Mouse (Mus musculus) limb, embryonic 12.5 days (tissue): ENCODE results near the gene Ntng1. TPM values are rescaled to one million over a fixed set of nuclear protein-coding genes. Genes with fewer than 3 reads are reported as not detected.

ENCODE experiments used
- ATAC-seq: fragments of 200-750 bp; cut with Nextera tagmentation; 2 replicates; pipeline ENCODE4 v1.8.0; 2017; ENCODE audit warnings: low read depth, moderate TSS enrichment; ENCODE audit not compliant: insufficient number of reproducible peaks, insufficient read depth, low FRiP score, low TSS enrichment
- H3K27ac ChIP-seq: fragments of 300-500 bp; sonication (generic); 2 replicates; pipeline ENCODE4 v1.5.1; 2016; ENCODE audit warnings: mild to moderate bottlenecking, moderate library complexity
- H3K27me3 ChIP-seq: fragments of 300-500 bp; sonication (generic); 2 replicates; pipeline ENCODE4 v1.6.1; 2016; ENCODE audit warnings: mild to moderate bottlenecking, moderate library complexity
- H3K36me3 ChIP-seq: fragments of 300-500 bp; sonication (generic); 2 replicates; pipeline ENCODE4 v1.6.1; 2016; ENCODE audit warnings: mild to moderate bottlenecking, moderate library complexity
- H3K4me1 ChIP-seq: fragments of 300-500 bp; sonication (generic); replicated peaks from 2 replicates; pipeline ENCODE4 v1.6.1; 2016
- H3K4me2 ChIP-seq: fragments of 300-500 bp; sonication (generic); 2 replicates; pipeline ENCODE4 v1.6.1; 2016; ENCODE audit warnings: mild to moderate bottlenecking, moderate library complexity
- H3K4me3 ChIP-seq: fragments of 300-500 bp; sonication (generic); replicated peaks from 2 replicates; pipeline ENCODE4 v1.5.1; 2016; ENCODE audit warnings: mild to moderate bottlenecking
- H3K9ac ChIP-seq: fragments of 300-500 bp; sonication (generic); replicated peaks from 2 replicates; pipeline ENCODE4 v1.6.1; 2016; ENCODE audit warnings: mild to moderate bottlenecking, moderate library complexity
- H3K9me3 ChIP-seq: fragments of 300-500 bp; sonication (generic); 2 replicates; pipeline ENCODE4 v1.6.1; 2016; ENCODE audit warnings: mild to moderate bottlenecking, moderate library complexity
- WGBS: fragments of 180-500 bp; shearing (Covaris S2); methylation state at CpG from one replicate; pipeline ENCODE4 v1.1.7; 2016; 5-methylcytosine and 5-hydroxymethylcytosine counted together
- polyA plus RNA-seq: library from polyadenylated mRNA; unstranded; fragments of >200 nt; fragmentation: Nextera tagmentation; extraction: Ambion mirVana; gene quantifications from 2 replicates; pipeline ENCODE4 v1.2.1, GENCODE M21; 2016

The Ntng1 gene
- 4.5 and 5.3 TPM in 2 replicates for polyA plus RNA-seq

DNA sequence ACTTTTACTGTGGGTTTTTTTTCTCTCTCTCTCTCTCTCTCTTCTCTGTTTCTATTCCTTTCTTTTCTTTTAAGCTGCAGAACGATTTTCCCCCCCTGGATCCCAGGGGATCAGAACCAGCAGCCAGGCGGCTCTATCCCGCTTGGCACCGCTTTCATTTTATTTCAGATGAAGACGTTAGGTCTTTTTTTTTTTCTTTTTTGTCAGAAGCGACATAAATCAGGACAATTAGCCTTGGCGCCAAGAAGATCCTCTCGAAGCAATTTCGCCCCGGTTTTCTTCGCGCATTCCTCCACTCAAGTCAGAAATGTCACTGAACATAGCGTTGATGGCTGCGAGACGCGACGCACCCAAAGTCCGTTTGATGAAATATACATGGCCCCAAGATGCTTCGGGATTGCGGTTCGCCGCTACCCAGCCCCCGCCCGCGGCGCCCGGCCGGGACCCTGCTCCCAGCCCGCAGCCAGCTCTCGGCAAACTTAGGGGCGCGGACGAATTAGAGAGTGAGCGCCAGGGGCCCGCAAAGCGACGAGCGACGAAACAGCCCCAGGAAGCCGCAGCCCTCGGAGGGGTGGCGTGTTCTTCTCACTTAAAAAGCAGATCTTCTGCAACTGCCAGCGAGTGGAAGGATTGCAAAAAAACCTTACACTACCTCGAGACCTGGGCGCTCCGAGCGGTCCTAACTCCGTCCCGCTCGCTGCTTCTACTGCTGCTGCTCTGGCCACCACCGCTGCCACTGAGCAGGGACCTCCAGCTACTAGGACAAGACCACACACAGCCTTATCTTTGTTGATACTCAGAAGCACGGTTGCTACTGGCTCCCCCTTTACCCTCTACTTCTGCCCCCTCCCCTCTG lies at the start of gene Ntng1:
TSS of gene Ntng1 (minus strand) at position 806 of the 856 bp plus-strand sequence.
- Histone ChIP-seq H3K27ac (no peak within 1 kb of the TSS), H3K27me3 (peaks cover 31% of the 10 kb centered on the region), H3K36me3 (no peaks in the 10 kb centered on the region), H3K4me3 (peak within 1 kb of the TSS; percentile 67), H3K9ac (peak within 1 kb of the TSS; percentile 73), H3K9me3 (no peaks in the 10 kb centered on the region), H3K4me2 (peak within 1 kb of the TSS; percentile 99), H3K4me1 (no peaks in the 10 kb centered on the region; the same call in 1 of the 2 replicates)
- ATAC-seq, result peak; percentile 67
- under 1% methylated on average over 52 of the region's 52 CpGs for WGBS

DNA sequence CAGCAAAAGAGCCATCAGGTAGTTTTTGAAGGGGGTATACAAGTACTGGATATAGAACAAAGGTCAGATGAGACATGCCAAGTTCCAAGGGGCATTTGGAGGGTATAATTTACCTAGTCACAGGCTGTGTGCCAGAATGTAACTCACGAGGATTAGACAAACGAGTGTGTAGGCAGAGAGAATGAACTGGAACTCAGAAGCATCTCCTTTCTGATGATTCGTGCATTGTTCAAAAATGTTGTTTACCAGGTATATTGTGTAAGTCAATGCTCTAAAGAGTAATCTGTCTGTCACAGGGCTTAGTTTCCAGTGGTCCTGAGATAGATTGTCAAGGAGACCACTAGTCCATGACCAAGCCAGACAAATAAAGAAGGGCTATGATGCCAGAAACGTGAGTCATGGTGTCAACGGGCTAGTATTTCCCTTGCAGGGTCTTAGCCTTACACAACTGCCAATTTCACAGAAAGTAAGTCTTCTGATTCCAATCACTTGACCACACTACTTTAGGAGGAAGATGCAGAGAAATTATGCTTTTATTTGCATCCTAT lies 43.7 kb upstream of the Ntng1 start:
- no peak overlapping the region for H3K4me3 ChIP-seq
- H3K27ac ChIP-seq, result no peak overlapping the region
- H3K36me3 ChIP-seq, result no peaks in the 10 kb centered on the region
- H3K4me1 ChIP-seq, result no peaks in the 10 kb centered on the region
- H3K27me3 ChIP-seq, result no peaks in the 10 kb centered on the region
- ATAC-seq, result no peak
- no peaks in the 10 kb centered on the region for H3K9me3 ChIP-seq
- no peak overlapping the region for H3K9ac ChIP-seq
- no peak overlapping the region for H3K4me2 ChIP-seq
- 86% methylated on average over 5 of the region's 5 CpGs for WGBS

DNA sequence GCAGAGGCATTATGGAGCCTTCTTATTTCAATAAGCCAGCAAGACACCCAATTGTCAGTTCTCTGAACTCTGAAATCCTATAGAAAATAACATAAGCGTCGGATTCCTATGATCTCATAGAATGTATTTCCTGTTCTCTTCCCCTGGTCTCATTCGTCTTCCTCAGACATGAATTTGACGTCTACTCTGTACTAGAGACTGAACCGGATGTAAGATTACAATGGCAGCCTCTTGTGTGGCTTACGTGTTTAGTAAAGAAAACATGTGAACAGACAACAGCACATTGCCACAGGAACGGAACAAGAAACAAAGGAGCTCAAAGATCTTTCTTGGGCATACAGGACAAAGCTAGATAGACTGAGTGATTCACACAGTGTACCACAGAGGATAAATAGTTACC lies 5.3 kb upstream of the Ntng1 start:
- Histone ChIP-seq H3K4me1 (no peaks in the 10 kb centered on the region), H3K4me2 (no peak overlapping the region), H3K4me3 (no peak overlapping the region), H3K9me3 (no peaks in the 10 kb centered on the region), H3K36me3 (no peaks in the 10 kb centered on the region), H3K27ac (no peak overlapping the region), H3K9ac (no peak overlapping the region), H3K27me3 (peaks cover 15% of the 10 kb centered on the region)
- WGBS, result 83% methylated on average over 7 of the region's 7 CpGs
- ATAC-seq, result no peak

GRCm38 (mm10) chr3:110144301-110145055 lies 667 bp upstream of the Ntng1 start:
- 32% methylated on average over 6 of the region's 6 CpGs for WGBS
- no peak for ATAC-seq

GRCm38 (mm10) chr3:110142314-110143205 lies 1.3 kb downstream of the Ntng1 start:
- Histone ChIP-seq H3K9me3 (no peaks in the 10 kb centered on the region), H3K4me1 (no peaks in the 10 kb centered on the region; the same call in 1 of the 2 replicates), H3K27ac (no peak overlapping the region), H3K4me3 (peak overlapping the region; percentile 67), H3K4me2 (peak overlapping the region; percentile 99), H3K9ac (peak overlapping the region; percentile 73), H3K27me3 (peaks cover 31% of the 10 kb centered on the region), H3K36me3 (no peaks in the 10 kb centered on the region)
- peak; percentile 58 for ATAC-seq
- under 1% methylated on average over 66 of the region's 77 CpGs for WGBS

More at GRCm38 (mm10) chr3:110144301-110145055, 667 bp upstream of the Ntng1 start:
- Histone ChIP-seq H3K4me2 (peak overlapping the region; percentile 99), H3K9me3 (no peaks in the 10 kb centered on the region), H3K4me3 (peak overlapping the region; percentile 67), H3K4me1 (no peaks in the 10 kb centered on the region; the same call in 1 of the 2 replicates), H3K9ac (no peak overlapping the region), H3K27ac (no peak overlapping the region), H3K27me3 (peaks cover 31% of the 10 kb centered on the region), H3K36me3 (no peaks in the 10 kb centered on the region)

GRCm38 (mm10) chr3:110141351-110142302 lies 2.2 kb downstream of the Ntng1 start:
- 3% methylated on average over 13 of the region's 13 CpGs for WGBS
- peak overlapping the region; percentile 73; the same call in 1 of the 2 replicates for H3K9ac ChIP-seq
- H3K36me3 ChIP-seq, result no peaks in the 10 kb centered on the region
- peak overlapping the region; percentile 99 for H3K4me2 ChIP-seq
- no peak for ATAC-seq
- H3K9me3 ChIP-seq, result no peaks in the 10 kb centered on the region
- H3K27ac ChIP-seq, result no peak overlapping the region
- peak overlapping the region; percentile 67 for H3K4me3 ChIP-seq
- no peaks in the 10 kb centered on the region; the same call in 1 of the 2 replicates for H3K4me1 ChIP-seq
- H3K27me3 ChIP-seq, result peaks cover 31% of the 10 kb centered on the region

- Histone ChIP-seq H3K4me3 (no peak overlapping the region), H3K4me2 (no peak overlapping the region), H3K9ac (no peak overlapping the region), H3K27me3 (peaks cover 4% of the 10 kb centered on the region; the same call in 1 of the 2 replicates), H3K27ac (no peak overlapping the region), H3K9me3 (no peaks in the 10 kb centered on the region), H3K4me1 (peaks cover 12% of the 10 kb centered on the region), H3K36me3 (no peaks in the 10 kb centered on the region)
- no peak for ATAC-seq
- WGBS, result 2% methylated on average over 1 of the region's 1 CpGs
Measured at GRCm38 (mm10) chr3:110136115-110136514, 7.7 kb downstream of the Ntng1 start.

DNA sequence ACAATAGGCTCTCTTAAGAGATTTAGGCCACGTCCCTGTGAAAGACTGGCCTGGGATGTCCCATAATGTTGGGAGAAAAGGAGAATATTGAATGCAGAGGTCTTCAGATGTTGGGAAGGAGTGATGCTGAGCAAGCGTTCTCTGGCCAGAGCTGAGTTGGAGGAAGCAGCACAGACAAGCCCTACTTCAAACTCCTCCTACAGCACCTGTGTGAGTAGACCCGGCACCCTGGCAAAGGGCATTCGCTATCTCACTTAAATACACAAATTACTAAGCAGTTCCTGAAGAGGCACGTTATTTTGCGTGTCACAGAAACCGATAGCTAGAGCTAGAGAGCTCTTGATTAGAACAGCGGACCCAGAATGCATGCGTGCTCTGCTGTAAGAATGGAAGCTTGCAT lies 10.7 kb downstream of the Ntng1 start:
- no peak overlapping the region for H3K4me3 ChIP-seq
- ATAC-seq, result no peak
- H3K4me1 ChIP-seq, result peaks cover 12% of the 10 kb centered on the region
- no peak overlapping the region for H3K27ac ChIP-seq
- peaks cover 4% of the 10 kb centered on the region; the same call in 1 of the 2 replicates for H3K27me3 ChIP-seq
- no peaks in the 10 kb centered on the region for H3K36me3 ChIP-seq
- H3K9ac ChIP-seq, result no peak overlapping the region
- WGBS, result 77% methylated on average over 9 of the region's 9 CpGs
- H3K9me3 ChIP-seq, result no peaks in the 10 kb centered on the region
- H3K4me2 ChIP-seq, result no peak overlapping the region

GRCm38 (mm10) chr3:110132289-110132688 lies 11.5 kb downstream of the Ntng1 start:
- 63% methylated on average over 8 of the region's 8 CpGs for WGBS
- no peak overlapping the region for H3K4me3 ChIP-seq
- no peak overlapping the region for H3K9ac ChIP-seq
- no peaks in the 10 kb centered on the region for H3K9me3 ChIP-seq
- peaks cover 12% of the 10 kb centered on the region for H3K4me1 ChIP-seq
- H3K27ac ChIP-seq, result no peak overlapping the region
- peaks cover 4% of the 10 kb centered on the region; the same call in 1 of the 2 replicates for H3K27me3 ChIP-seq
- no peak overlapping the region for H3K4me2 ChIP-seq
- ATAC-seq, result no peak
- H3K36me3 ChIP-seq, result no peaks in the 10 kb centered on the region
